Mouse (Mus musculus): ENCODE results near the gene Fars2. TPM values are rescaled to one million over a fixed set of nuclear protein-coding genes. Genes with fewer than 3 reads are reported as not detected.

Fars2 gene
- polyA plus RNA-seq, 1 experiment from 2014 or later: 33.0 TPM

GRCm38 (mm10) chr13:36297950-36298781 lies 181.0 kb downstream of the Fars2 start:
- H3K4me3 ChIP-seq (replicated peaks; ENCODE audit: low read depth, low read length): no peak overlapping the region
- H3K4me1 ChIP-seq (ENCODE audit: control insufficient read depth, insufficient read depth, low read length): peaks cover 17% of the 10 kb centered on the region
- 34% methylated on average over 3 of the region's 3 CpGs for WGBS
- H3K9me3 ChIP-seq (ENCODE audit: control insufficient read depth, low read length): no peaks in the 10 kb centered on the region
- peak; percentile 42 for DNase-seq
- peak; percentile 68; the same call in 1 of the 2 replicates for ATAC-seq (ENCODE audit: low FRiP score, low TSS enrichment)
- peaks cover 13% of the 10 kb centered on the region; the same call in 1 of the 2 replicates for H3K27me3 ChIP-seq (ENCODE audit: control insufficient read depth, insufficient read depth, low read length)
- H3K27ac ChIP-seq (replicated peaks; ENCODE audit: low read depth, low read length): no peak overlapping the region
- no peaks in the 10 kb centered on the region for H3K36me3 ChIP-seq (ENCODE audit: control insufficient read depth, insufficient read depth, low read length)
- no peak overlapping the region for H3K4me2 ChIP-seq (ENCODE audit: low read length)
- H3K9ac ChIP-seq (replicated peaks; ENCODE audit: low read length): no peak overlapping the region

DNA sequence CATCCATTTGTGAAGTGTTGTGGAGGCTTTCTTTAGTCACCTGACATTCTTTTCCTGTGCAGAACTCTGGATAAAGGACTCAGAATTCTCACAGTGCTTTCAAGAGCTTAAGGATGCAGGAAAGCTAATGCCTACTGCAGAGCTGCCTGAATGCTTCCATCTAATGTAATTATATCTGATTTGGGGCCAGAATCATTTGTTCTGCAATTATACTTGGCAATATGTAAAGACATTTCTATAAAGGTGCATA lies 181.5 kb downstream of the Fars2 start:
- Histone ChIP-seq H3K36me3 (ENCODE audit: control insufficient read depth, insufficient read depth, low read length) (no peaks in the 10 kb centered on the region), H3K4me3 (replicated peaks; ENCODE audit: low read depth, low read length) (no peak overlapping the region), H3K27ac (replicated peaks; ENCODE audit: low read depth, low read length) (no peak overlapping the region), H3K4me2 (ENCODE audit: low read length) (no peak overlapping the region), H3K4me1 (ENCODE audit: control insufficient read depth, insufficient read depth, low read length) (peaks cover 14% of the 10 kb centered on the region), H3K9ac (replicated peaks; ENCODE audit: low read length) (no peak overlapping the region), H3K9me3 (ENCODE audit: control insufficient read depth, low read length) (no peaks in the 10 kb centered on the region), H3K27me3 (ENCODE audit: control insufficient read depth, insufficient read depth, low read length) (peaks cover 13% of the 10 kb centered on the region; the same call in 1 of the 2 replicates)
- no peak for DNase-seq
- ATAC-seq (ENCODE audit: low FRiP score, low TSS enrichment): no peak; the same call in 1 of the 2 replicates

GRCm38 (mm10) chr13:36302770-36303169 lies 185.6 kb downstream of the Fars2 start:
- Histone ChIP-seq H3K4me3 (replicated peaks; ENCODE audit: low read depth, low read length) (no peak overlapping the region), H3K4me1 (ENCODE audit: control insufficient read depth, insufficient read depth, low read length) (peaks cover under 1% of the 10 kb centered on the region; the same call in 1 of the 2 replicates), H3K9me3 (ENCODE audit: control insufficient read depth, low read length) (no peaks in the 10 kb centered on the region), H3K9ac (replicated peaks; ENCODE audit: low read length) (no peak overlapping the region), H3K36me3 (ENCODE audit: control insufficient read depth, insufficient read depth, low read length) (no peaks in the 10 kb centered on the region), H3K4me2 (ENCODE audit: low read length) (no peak overlapping the region), H3K27ac (replicated peaks; ENCODE audit: low read depth, low read length) (no peak overlapping the region), H3K27me3 (ENCODE audit: control insufficient read depth, insufficient read depth, low read length) (no peaks in the 10 kb centered on the region)
- 74% methylated on average over 3 of the region's 3 CpGs for WGBS
- no peak for DNase-seq
- ATAC-seq (ENCODE audit: low FRiP score, low TSS enrichment): no peak

- 54% methylated on average over 2 of the region's 2 CpGs for WGBS
Observed at GRCm38 (mm10) chr13:36305306-36305705, 188.1 kb downstream of the Fars2 start.

GRCm38 (mm10) chr13:36307386-36307785 lies 190.2 kb downstream of the Fars2 start:
- H3K9me3 ChIP-seq (ENCODE audit: control insufficient read depth, low read length): no peaks in the 10 kb centered on the region
- DNase-seq (no peak), ATAC-seq (ENCODE audit: low FRiP score, low TSS enrichment) (no peak)
- H3K4me3 ChIP-seq (replicated peaks; ENCODE audit: low read depth, low read length): no peak overlapping the region
- H3K9ac ChIP-seq (replicated peaks; ENCODE audit: low read length): no peak overlapping the region
- no peaks in the 10 kb centered on the region for H3K27me3 ChIP-seq (ENCODE audit: control insufficient read depth, insufficient read depth, low read length)
- no peaks in the 10 kb centered on the region for H3K36me3 ChIP-seq (ENCODE audit: control insufficient read depth, insufficient read depth, low read length)
- no peak overlapping the region for H3K4me2 ChIP-seq (ENCODE audit: low read length)
- H3K4me1 ChIP-seq (ENCODE audit: control insufficient read depth, insufficient read depth, low read length): no peaks in the 10 kb centered on the region; the same call in 1 of the 2 replicates
- 73% methylated on average over 4 of the region's 4 CpGs for WGBS
- H3K27ac ChIP-seq (replicated peaks; ENCODE audit: low read depth, low read length): no peak overlapping the region

More at GRCm38 (mm10) chr13:36305306-36305705, 188.1 kb downstream of the Fars2 start:
- no peak overlapping the region for H3K9ac ChIP-seq (replicated peaks; ENCODE audit: low read length)
- no peaks in the 10 kb centered on the region for H3K9me3 ChIP-seq (ENCODE audit: control insufficient read depth, low read length)
- ATAC-seq (ENCODE audit: low FRiP score, low TSS enrichment) (no peak), DNase-seq (no peak)
- H3K4me3 ChIP-seq (replicated peaks; ENCODE audit: low read depth, low read length): no peak overlapping the region
- H3K4me2 ChIP-seq (ENCODE audit: low read length): no peak overlapping the region
- no peaks in the 10 kb centered on the region; the same call in 1 of the 2 replicates for H3K4me1 ChIP-seq (ENCODE audit: control insufficient read depth, insufficient read depth, low read length)
- H3K36me3 ChIP-seq (ENCODE audit: control insufficient read depth, insufficient read depth, low read length): no peaks in the 10 kb centered on the region
- no peak overlapping the region for H3K27ac ChIP-seq (replicated peaks; ENCODE audit: low read depth, low read length)
- no peaks in the 10 kb centered on the region for H3K27me3 ChIP-seq (ENCODE audit: control insufficient read depth, insufficient read depth, low read length)

DNA sequence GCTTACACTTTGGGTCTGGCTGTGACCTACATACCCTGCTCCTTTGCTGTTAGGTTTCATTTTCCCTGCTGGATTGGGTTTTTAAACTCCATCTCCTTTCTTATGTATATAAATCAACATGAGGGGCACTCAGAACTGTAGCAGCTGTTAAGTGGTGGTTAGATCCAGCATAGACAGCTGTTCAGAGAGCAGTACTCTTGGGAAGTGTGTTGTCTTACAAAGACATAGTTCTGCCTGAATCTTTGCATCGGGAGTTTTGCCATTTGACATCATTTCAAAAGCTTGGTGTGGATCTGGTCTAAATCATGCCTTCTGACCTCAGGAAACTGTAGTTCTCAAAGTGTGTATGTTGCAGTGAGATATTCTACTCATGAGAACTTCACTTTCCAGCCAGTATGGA lies 191.9 kb downstream of the Fars2 start:
- Histone ChIP-seq H3K27me3 (ENCODE audit: control insufficient read depth, insufficient read depth, low read length) (no peaks in the 10 kb centered on the region), H3K4me1 (ENCODE audit: control insufficient read depth, insufficient read depth, low read length) (no peaks in the 10 kb centered on the region; the same call in 1 of the 2 replicates), H3K9ac (replicated peaks; ENCODE audit: low read length) (no peak overlapping the region), H3K9me3 (ENCODE audit: control insufficient read depth, low read length) (no peaks in the 10 kb centered on the region), H3K36me3 (ENCODE audit: control insufficient read depth, insufficient read depth, low read length) (no peaks in the 10 kb centered on the region), H3K4me2 (ENCODE audit: low read length) (no peak overlapping the region), H3K27ac (replicated peaks; ENCODE audit: low read depth, low read length) (no peak overlapping the region), H3K4me3 (replicated peaks; ENCODE audit: low read depth, low read length) (no peak overlapping the region)
- 96% methylated on average over 1 of the region's 1 CpGs for WGBS
- no peak for DNase-seq
- no peak for ATAC-seq (ENCODE audit: low FRiP score, low TSS enrichment)

- Histone ChIP-seq H3K36me3 (ENCODE audit: control insufficient read depth, insufficient read depth, low read length) (no peaks in the 10 kb centered on the region), H3K4me2 (ENCODE audit: low read length) (no peak overlapping the region), H3K9ac (replicated peaks; ENCODE audit: low read length) (no peak overlapping the region), H3K27me3 (ENCODE audit: control insufficient read depth, insufficient read depth, low read length) (no peaks in the 10 kb centered on the region), H3K27ac (replicated peaks; ENCODE audit: low read depth, low read length) (no peak overlapping the region), H3K9me3 (ENCODE audit: control insufficient read depth, low read length) (no peaks in the 10 kb centered on the region), H3K4me3 (replicated peaks; ENCODE audit: low read depth, low read length) (no peak overlapping the region), H3K4me1 (ENCODE audit: control insufficient read depth, insufficient read depth, low read length) (no peaks in the 10 kb centered on the region)
- ATAC-seq (ENCODE audit: low FRiP score, low TSS enrichment): no peak
- DNase-seq: no peak
- 91% methylated on average over 8 of the region's 8 CpGs for WGBS
Observed at GRCm38 (mm10) chr13:36314218-36314617, 197.0 kb downstream of the Fars2 start.

- H3K9ac ChIP-seq (replicated peaks; ENCODE audit: low read length): no peak overlapping the region
- DNase-seq (no peak), ATAC-seq (ENCODE audit: low FRiP score, low TSS enrichment) (no peak)
- no peaks in the 10 kb centered on the region for H3K36me3 ChIP-seq (ENCODE audit: control insufficient read depth, insufficient read depth, low read length)
- no peak overlapping the region for H3K4me2 ChIP-seq (ENCODE audit: low read length)
- no peak overlapping the region for H3K27ac ChIP-seq (replicated peaks; ENCODE audit: low read depth, low read length)
- no peaks in the 10 kb centered on the region for H3K9me3 ChIP-seq (ENCODE audit: control insufficient read depth, low read length)
- no peaks in the 10 kb centered on the region for H3K4me1 ChIP-seq (ENCODE audit: control insufficient read depth, insufficient read depth, low read length)
- H3K27me3 ChIP-seq (ENCODE audit: control insufficient read depth, insufficient read depth, low read length): no peaks in the 10 kb centered on the region
- WGBS: 91% methylated on average over 10 of the region's 10 CpGs
- no peak overlapping the region for H3K4me3 ChIP-seq (replicated peaks; ENCODE audit: low read depth, low read length)
Observed at GRCm38 (mm10) chr13:36314860-36315800, 197.9 kb downstream of the Fars2 start.
